Mouse (Mus musculus) G1E-ER4 (cell line): Measurements from ENCODE around the gene Lrcol1. TPM values are rescaled to one million over a fixed set of nuclear protein-coding genes. Genes with fewer than 3 reads are reported as not detected.

Experiments used
- GATA1 ChIP-seq: IDR thresholded peaks from one replicate; pipeline ENCODE4 v1.8.0; 2012; ENCODE audit warnings: low read length, inconsistent platforms
- polyA plus RNA-seq: library from polyadenylated mRNA; stranded (reverse); fragments of >175 nt; gene quantifications from 2 replicates; pipeline ENCODE4 v1.2.3, GENCODE M21; 2012

Gene Lrcol1
- polyA plus RNA-seq, 1 experiment, result not detected

DNA sequence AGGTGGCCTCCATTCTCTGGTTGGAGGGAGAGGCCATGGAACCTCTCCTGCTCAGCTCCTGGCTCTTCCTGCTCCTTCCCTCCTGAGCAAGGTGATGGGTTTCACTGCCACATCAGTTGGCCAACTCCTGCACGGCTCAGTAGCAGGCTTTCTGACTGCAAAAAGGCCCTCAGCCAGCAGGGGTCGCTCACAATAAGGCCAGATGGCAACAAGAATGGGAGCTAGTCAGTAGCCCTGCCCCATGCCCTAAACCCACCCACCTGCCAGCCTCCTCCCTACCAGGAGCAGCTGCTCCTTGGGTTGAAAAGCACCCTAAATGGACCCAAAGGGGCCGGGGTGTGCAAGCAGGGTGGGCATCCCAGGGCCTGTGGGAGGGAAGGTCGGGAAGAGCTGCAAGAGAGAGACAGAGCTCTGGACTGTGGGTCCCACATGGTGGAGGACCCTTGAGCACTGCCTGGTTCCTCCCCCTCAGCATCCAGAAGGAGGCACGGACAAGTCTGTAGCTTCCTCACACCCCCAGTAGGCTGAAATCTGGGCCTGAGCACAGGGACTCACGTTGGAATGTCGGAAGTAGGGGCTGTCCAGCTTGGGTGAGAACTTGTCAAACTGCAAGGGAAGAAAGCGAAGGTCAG, 32.4 kb downstream of the Lrcol1 start:
- TF ChIP-seq GATA1, result no peak

DNA sequence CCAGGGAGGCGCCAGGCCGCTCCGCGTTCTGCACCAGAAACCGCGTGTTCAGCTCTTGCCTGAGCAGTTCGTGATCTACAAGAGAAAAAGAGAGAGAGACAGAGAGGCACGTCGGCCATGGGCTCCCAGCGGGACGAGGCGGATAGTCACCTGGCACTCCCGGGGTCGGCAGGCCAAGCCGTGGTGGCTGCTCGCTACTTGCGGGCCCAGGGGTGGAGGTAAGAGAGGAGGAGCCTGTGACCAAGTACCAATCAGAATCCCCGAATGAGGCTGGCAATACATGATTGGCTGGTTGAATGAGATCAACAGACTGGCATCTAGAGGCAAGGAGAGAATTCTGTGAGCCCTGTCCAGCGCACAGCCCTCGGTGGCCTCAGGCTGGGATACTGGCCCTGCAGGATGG, 33.7 kb downstream of the Lrcol1 start:
- no peak for TF ChIP-seq GATA1

DNA sequence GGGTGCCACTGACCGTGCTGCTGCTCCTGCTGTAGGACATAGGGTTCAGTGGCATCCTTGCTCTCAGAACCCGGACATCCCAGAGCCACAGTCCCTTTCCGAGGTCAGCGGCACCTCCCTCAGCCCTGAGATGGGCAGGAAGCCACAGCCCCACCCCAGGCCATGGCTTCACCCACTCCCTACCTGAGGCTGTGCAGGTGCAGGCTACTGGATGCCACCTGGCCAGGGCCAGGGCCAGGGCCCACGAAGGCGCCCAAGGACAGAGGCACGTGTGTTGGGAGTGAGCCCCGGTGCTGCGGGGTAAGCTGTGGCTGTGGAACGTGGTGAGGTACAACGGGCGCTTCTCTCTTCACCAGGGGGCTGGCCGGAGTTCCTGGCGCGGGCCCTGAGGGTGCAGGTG, 34.6 kb downstream of the Lrcol1 start:
- TF ChIP-seq GATA1, result no peak

DNA sequence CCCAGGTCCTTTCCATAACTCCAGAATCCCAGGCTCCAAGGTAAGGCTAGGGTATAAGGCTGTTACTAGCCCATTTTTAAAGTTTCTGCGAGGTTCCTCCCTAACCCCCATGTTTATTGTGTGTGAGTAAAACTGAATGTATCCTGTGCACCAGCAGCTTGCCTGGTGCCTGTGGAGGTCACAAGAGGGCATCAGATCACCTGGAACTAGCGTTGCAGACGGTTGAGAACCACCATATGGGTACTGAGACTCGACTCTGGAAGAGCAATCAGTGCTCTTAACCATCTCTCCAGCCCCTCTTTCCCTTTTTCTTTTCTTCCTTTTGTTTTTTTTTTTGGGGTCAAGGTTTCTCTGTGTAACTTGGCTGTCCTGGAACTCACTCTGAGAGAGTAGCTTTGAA, 35.3 kb downstream of the Lrcol1 start:
- no peak for TF ChIP-seq GATA1

DNA sequence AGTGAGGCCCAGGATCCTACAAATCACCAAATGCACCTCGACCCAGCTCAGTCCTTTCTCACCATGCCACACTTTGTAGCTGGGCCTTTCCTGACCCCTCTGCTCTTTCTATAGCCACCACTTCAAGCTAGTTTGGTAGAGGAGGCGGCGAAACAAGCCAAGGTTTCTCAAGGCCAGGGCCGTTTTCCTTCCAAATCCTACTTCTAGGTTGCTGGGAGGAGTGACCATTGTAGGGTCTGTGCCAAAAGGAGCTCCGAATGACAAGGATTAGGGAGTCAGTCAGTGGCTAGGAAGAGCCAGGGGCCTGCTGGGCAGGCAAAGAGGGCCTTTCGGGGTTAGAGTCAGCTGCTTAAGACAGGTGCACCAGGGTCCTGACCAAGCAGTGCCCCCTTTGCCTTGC, 40.0 kb downstream of the Lrcol1 start:
- TF ChIP-seq GATA1, result no peak

DNA sequence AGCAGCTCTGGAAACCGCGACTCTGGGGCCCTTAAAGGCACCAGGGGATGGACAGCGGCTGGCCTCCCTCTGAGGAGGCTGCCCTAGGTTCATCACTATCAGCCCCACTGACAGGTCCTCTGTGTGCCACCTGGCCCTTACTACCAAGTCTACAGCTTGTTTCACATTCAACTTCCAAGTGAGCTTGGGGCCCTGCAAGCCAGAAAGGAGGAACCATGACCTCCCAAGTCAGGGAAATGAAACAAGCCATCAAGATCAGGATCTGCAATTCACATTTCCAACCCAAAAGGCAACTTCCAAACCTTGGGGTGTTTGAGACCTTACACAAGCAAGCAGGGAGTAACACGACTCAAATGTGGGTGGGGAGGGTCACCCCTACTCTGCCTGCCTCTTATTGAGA, 40.7 kb downstream of the Lrcol1 start:
- no peak for TF ChIP-seq GATA1

DNA sequence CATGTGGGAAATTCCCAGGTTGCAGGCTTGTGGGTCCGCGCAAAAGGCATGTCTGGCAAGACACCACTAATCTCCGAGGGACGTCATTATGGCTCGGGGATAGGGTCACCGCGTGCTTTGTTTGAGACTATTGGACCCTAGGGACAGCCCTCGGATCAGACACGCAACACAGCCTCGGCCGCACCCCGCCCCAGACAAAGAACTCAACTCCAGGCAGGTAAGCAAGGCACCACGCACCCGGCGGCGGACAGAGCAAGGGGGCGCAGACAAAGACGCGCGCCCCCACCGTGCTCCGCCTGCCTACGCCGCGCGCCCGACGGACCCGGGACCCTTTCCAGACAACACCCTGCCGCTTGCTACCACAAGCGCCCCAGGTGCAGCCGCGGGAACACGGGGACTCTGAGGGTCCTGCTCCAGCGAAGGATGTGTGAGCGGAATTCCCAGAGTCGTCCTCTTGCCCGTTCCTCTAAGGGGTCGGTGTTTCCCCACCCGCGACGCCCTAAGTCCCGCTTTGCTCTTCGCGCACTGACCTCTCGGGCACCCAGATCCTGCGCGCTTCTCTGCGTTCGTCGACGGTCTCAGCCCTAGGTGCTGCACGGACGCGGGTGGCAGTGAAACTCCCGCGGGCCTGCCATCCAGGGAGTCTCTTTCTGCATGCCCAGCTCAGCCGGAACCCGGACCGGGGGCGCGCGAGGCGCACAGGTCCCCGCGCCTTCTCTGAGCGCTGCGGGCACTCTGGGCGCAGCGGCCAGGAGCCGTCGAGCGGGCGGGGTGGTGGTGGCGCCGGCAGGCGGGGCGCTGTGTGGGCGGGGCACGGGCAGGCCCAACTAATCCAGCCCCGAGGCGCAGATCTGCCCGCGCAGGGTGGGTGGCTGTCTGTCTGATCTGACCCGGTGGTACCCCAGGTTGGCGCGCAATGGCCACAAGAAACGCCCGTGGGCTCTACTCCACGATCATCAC, 42.1 kb downstream of the Lrcol1 start:
- no peak for TF ChIP-seq GATA1

DNA sequence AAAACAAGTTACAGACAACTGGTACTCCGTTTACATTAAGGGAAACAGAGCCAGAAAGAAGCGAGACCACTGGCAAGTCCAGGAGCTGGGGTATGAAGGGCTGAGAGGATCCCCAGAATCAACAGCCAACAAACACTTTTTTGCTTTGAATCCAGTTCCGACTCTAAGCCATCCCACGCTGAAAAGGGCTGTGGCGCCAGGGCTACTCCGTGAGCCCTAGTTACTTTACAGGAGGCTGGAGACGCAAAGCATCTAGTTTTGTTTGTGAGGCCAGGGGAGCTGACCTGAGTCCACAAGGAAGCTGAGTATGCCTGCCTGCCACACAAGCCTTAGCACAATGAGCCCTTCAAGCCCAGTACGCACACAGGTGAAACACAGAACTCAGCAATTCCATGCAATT, 42.8 kb downstream of the Lrcol1 start:
- TF ChIP-seq GATA1, result no peak

DNA sequence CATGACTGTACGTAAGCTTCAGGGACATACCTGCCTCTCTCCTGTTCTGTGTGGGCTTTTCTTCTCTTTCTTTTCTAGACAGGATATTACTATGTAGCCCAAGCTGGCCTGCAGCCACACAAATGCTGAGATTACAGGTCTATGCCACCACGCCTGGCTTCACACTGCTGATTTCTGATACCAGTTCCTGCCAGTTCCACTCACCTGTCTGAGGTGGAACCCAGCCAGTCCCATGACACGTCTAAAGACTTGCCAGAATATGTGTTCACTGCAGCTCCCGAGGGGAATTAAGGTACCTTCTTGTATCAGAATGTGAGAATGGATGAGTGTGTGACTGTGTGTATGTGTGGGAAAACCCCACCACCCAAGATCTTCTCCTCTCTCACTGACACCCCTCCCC, 46.1 kb downstream of the Lrcol1 start:
- no peak for TF ChIP-seq GATA1

DNA sequence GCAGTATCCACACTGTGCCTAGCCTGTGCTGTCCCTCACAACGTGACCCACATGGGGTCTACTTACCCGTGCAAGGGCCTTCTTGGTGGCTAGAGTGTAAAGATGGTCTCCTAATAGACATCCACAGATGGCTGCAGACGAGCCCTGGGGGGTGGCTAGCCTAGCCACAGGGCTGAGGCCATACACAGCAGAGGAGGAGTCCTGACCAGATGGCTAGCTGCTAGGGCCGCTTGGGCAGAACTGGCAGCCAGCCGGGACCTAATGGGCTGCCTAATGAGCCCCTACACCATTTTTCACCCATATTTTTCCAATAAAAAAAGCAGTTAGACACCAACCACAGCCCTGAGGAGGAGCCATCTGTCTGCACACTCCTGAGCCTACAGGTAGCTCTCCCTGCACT, 48.2 kb downstream of the Lrcol1 start:
- TF ChIP-seq GATA1, result no peak

DNA sequence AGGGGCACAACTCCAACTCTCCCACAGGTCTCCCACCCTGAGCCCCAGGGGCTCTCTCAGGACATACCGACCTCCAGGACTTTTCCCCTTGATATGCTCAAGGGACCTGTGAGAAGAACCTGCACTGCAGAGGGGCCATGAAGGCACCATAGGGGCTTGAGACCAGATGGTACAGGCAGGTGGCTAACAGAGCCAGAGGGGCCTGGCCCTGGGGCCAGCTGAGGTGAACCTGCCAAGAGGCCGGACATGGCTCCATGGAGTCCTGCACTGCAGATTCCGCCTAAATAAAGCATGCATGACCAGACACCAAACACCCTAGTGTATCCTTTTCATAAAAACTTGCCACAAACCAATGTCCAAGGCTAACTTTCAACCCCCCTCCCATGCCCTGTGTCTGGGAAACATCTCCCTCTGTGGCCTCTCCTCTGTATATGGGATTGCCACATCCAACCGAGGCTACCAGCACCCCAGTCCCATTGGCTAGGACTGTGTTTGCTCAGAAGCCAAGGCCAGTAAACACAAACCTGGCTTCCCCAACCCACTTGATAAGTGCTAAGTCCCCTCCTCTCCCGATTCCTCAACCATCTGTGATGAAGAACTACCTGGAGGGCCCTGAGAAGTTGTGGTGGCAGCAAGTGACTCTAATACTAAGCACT, 50.6 kb downstream of the Lrcol1 start:
- TF ChIP-seq GATA1, result no peak

DNA sequence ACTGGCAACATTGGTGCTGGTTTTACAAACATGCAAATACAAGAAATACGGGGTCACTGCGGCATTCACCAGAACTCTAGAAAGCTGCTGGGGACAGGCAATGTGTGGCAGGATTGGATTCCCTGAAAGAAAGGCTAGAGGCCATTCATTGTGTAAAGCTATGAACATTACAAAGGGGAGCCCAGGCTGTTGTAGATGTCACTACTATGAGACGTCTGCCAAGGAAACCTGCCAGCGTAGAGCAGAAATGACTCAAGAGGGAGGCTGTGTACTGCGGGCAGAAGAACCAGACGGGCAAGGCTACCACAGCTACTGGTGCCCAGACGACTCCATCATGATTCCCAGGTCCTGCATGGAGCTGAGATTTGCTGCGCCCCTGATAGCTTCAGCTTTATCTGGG, 56.6 kb downstream of the Lrcol1 start:
- TF ChIP-seq GATA1, result no peak

DNA sequence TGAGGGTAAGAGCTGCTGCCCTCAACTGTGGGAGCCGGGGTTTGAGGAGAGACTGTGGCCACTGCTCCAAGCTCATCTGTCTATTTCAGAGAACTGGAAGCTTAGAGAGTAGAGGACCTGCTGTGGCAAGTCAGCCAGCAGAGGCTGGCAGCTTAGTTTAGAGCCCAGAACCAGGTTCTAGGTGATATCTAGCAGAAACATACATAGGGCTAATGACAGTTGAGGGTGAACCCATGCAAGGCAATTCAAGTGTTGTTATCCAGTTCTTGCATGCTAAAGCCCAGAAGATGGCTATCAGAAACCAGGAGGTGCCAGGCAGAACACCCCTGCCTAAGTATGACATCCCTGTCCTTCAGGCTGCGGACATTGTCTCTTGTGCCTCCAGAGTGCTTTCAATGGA, 58.0 kb downstream of the Lrcol1 start:
- no peak for TF ChIP-seq GATA1

DNA sequence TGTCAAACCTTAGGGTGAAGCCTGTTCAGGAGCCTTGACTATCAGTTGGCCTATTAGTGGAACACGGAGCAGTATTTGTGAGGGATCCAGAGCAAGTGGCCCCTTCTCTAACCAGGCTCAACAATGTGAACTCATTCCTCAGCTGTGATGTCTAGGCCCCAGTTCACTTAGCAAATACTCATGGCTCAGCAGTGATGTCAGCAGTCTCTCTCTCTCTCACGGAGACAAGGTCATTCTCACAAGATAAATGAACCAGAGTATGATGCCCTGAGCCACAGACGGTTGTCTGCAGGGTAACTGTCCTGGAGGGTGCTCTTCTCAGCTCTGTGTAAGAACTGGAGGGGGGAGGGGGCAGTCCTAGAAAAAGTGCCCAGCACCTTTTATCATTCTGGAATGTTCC, 59.4 kb downstream of the Lrcol1 start:
- TF ChIP-seq GATA1, result no peak

Other genes starting within 250 kb of the Lrcol1 start
- 0.02 TPM in 1 of 2 replicates, not detected in the other for gene Plcxd1, start 244.8 kb upstream of the Lrcol1 start, polyA plus RNA-seq
- 37.3 and 43.7 TPM in 2 replicates for gene Gtpbp6, start 236.5 kb upstream of the Lrcol1 start, polyA plus RNA-seq
- 0.56 and 0.67 TPM in 2 replicates for gene Zfp605, start 234.6 kb upstream of the Lrcol1 start, polyA plus RNA-seq
- gene Chfr, start 208.9 kb upstream of the Lrcol1 start, polyA plus RNA-seq, result 43.4 and 44.0 TPM in 2 replicates
- gene Golga3, start 168.0 kb upstream of the Lrcol1 start, polyA plus RNA-seq, result 3.1 and 3.8 TPM in 2 replicates
- gene Ankle2, start 113.7 kb upstream of the Lrcol1 start, polyA plus RNA-seq, result 8.1 and 14.8 TPM in 2 replicates
- gene Pgam5, start 74.8 kb upstream of the Lrcol1 start, polyA plus RNA-seq, result 26.3 and 27.2 TPM in 2 replicates
- 41.5 and 51.4 TPM in 2 replicates for gene Pxmp2, start 58.5 kb upstream of the Lrcol1 start, polyA plus RNA-seq
- 23.3 and 35.0 TPM in 2 replicates for gene Pole, start 58.4 kb upstream of the Lrcol1 start, polyA plus RNA-seq
- gene P2rx2, start 1.5 kb upstream of the Lrcol1 start, polyA plus RNA-seq, result not detected in 2 replicates
- gene Fbrsl1, start 103.8 kb downstream of the Lrcol1 start, polyA plus RNA-seq, result 95.7 and 117 TPM in 2 replicates
- gene Galnt9, start 199.6 kb downstream of the Lrcol1 start, polyA plus RNA-seq, result not detected in 2 replicates